Mouse (Mus musculus): ENCODE results near the gene Cdip1. TPM values are rescaled to one million over a fixed set of nuclear protein-coding genes. Genes with fewer than 3 reads are reported as not detected.

Cdip1 gene
- total and polyA plus RNA-seq, 3 experiments, result 58.4 to 94.3 (median 65.6) TPM

DNA sequence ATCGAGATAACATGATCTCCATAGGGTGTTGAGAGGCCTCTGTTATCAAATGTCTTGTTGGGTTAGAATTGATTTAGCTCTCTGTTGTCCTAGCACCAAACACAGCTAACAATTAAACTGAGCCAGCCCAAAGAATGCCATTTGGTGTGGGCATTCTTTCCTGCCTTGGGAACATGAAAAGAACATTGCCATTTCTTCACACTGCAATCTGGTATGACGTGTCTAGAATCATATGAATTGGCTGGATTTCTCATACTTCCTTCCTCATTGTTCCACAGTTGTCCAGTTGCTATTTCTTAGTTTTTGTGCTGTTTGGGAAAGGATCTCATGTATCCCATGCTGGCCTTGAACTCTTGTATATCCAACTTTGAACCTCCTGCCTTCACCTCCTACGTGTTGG, 36.0 kb downstream of the Cdip1 start:
- H3K27ac ChIP-seq, result peak overlapping the region; percentile 18; the same call in 1 of the 2 replicates
- peaks cover 20% of the 10 kb centered on the region for H3K36me3 ChIP-seq (ENCODE audit: control insufficient read depth, insufficient read depth, low read length)
- intact Hi-C loops (cut with DNase I), result no loop called here
- TF ChIP-seq EP300 (IDR thresholded peaks at IDR 0.05; ENCODE audit: insufficient read depth, low read depth, low read length) (no peak), CTCF (IDR thresholded peaks at IDR 0.05) (no peak), POLR2A (IDR thresholded peaks at IDR 0.05; ENCODE audit: insufficient read depth, low read depth, low read length) (no peak)
- DNase-seq, result no peak
- no peaks in the 10 kb centered on the region; the same call in 1 of the 2 replicates for H3K79me2 ChIP-seq (replicated peaks; ENCODE audit: control insufficient read depth, insufficient read depth, low read length)
- H3K4me1 ChIP-seq (ENCODE audit: control insufficient read depth, insufficient read depth, low read length), result peaks cover 3% of the 10 kb centered on the region
- H3K4me3 ChIP-seq, result no peak overlapping the region
- WGBS, result 55% methylated on average over 3 of the region's 3 CpGs
- H3K9ac ChIP-seq (ENCODE audit: low read depth, low read length), result no peak overlapping the region
- H3K27me3 ChIP-seq (ENCODE audit: control insufficient read depth, insufficient read depth, low read length), result no peaks in the 10 kb centered on the region

DNA sequence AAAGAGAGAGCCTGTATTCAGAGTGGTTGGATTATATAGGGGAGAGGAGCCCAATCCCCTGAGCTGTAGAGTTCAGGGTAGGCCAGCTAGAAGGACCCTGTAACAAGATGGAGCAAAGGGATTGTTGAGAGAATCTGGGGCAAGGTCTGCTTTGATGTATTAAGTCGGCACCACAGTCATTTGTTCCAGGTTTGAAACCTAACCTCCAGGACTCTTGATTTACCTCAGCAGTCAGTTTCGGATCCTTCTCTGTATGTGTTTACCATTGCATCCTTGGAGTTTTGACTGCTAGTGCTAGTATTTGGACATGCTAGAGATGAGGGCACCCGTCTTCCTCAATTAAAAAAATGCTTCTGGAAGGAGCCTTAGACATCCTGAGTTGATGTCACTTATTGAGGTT, 37.9 kb downstream of the Cdip1 start:
- WGBS, result 96% methylated on average over 3 of the region's 3 CpGs
- DNase-seq, result no peak
- TF ChIP-seq POLR2A (IDR thresholded peaks at IDR 0.05; ENCODE audit: insufficient read depth, low read depth, low read length) (no peak), EP300 (IDR thresholded peaks at IDR 0.05; ENCODE audit: insufficient read depth, low read depth, low read length) (no peak), CTCF (IDR thresholded peaks at IDR 0.05) (no peak)
- Histone ChIP-seq H3K4me3 (no peak overlapping the region), H3K79me2 (replicated peaks; ENCODE audit: control insufficient read depth, insufficient read depth, low read length) (no peaks in the 10 kb centered on the region), H3K4me1 (ENCODE audit: control insufficient read depth, insufficient read depth, low read length) (peaks cover 3% of the 10 kb centered on the region), H3K9ac (ENCODE audit: low read depth, low read length) (no peak overlapping the region), H3K27ac (no peak overlapping the region), H3K36me3 (ENCODE audit: control insufficient read depth, insufficient read depth, low read length) (peaks cover 18% of the 10 kb centered on the region), H3K27me3 (ENCODE audit: control insufficient read depth, insufficient read depth, low read length) (no peaks in the 10 kb centered on the region)
- intact Hi-C loops (cut with DNase I), result no loop called here

DNA sequence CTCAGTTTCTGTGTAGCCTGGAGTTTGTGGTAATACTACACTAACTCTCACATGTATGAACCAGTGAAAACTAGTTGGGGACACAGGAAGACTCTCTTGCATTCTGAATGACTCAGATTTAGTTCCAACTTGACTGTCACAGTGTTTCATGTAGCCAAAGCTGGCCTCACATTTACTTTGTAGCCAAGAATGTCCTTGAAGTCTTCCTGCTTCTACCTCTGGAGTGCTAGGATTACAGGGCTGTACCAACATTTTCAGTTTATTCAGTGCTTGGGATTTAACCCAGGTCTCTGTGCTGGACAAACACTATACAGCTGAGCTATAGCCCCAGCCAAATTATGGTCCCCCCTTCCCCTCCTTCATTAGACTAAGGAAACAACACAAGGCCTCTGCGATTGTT, 47.9 kb downstream of the Cdip1 start:
- no peak for DNase-seq
- Histone ChIP-seq H3K4me3 (no peak overlapping the region), H3K27ac (no peak overlapping the region), H3K79me2 (replicated peaks; ENCODE audit: control insufficient read depth, insufficient read depth, low read length) (peaks cover 11% of the 10 kb centered on the region), H3K27me3 (ENCODE audit: control insufficient read depth, insufficient read depth, low read length) (no peaks in the 10 kb centered on the region), H3K36me3 (ENCODE audit: control insufficient read depth, insufficient read depth, low read length) (peaks cover 9% of the 10 kb centered on the region), H3K4me1 (ENCODE audit: control insufficient read depth, insufficient read depth, low read length) (peaks cover 6% of the 10 kb centered on the region), H3K9ac (ENCODE audit: low read depth, low read length) (no peak overlapping the region)
- WGBS, result 96% methylated on average over 1 of the region's 1 CpGs
- TF ChIP-seq POLR2A (IDR thresholded peaks at IDR 0.05; ENCODE audit: insufficient read depth, low read depth, low read length), result no peak
- intact Hi-C loops (cut with DNase I), result no loop called here

DNA sequence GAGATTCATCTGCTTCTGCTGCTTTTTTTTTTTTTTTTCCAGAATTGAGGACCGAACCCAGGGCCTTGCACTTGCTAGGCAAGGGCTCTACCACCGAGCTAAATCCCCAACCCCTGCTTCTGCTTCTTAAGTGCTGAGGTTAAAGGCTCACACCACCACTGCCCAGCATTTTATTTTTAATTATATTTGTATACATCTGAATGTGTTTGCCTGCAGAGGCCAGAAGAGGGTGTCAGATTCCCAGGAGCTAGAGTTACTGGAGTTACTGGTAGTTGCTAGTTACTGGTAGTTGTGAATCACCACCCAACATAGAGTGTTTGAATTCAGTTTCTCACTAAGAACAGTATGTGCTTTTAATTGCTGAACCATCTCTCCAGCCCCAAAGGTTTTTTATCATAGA, 50.1 kb downstream of the Cdip1 start:
- no peak for DNase-seq
- WGBS, result 89% methylated on average over 2 of the region's 2 CpGs
- Histone ChIP-seq H3K27me3 (ENCODE audit: control insufficient read depth, insufficient read depth, low read length) (no peaks in the 10 kb centered on the region), H3K4me1 (ENCODE audit: control insufficient read depth, insufficient read depth, low read length) (peaks cover 6% of the 10 kb centered on the region), H3K4me3 (no peak overlapping the region), H3K27ac (no peak overlapping the region), H3K36me3 (ENCODE audit: control insufficient read depth, insufficient read depth, low read length) (peaks cover 18% of the 10 kb centered on the region), H3K79me2 (replicated peaks; ENCODE audit: control insufficient read depth, insufficient read depth, low read length) (peaks cover 15% of the 10 kb centered on the region), H3K9ac (ENCODE audit: low read depth, low read length) (no peak overlapping the region)
- TF ChIP-seq CTCF (IDR thresholded peaks at IDR 0.05), result peak; percentile 44
- no peak for TF ChIP-seq EP300 (IDR thresholded peaks at IDR 0.05; ENCODE audit: insufficient read depth, low read depth, low read length)
- intact Hi-C loops (cut with DNase I), result no loop called here

DNA sequence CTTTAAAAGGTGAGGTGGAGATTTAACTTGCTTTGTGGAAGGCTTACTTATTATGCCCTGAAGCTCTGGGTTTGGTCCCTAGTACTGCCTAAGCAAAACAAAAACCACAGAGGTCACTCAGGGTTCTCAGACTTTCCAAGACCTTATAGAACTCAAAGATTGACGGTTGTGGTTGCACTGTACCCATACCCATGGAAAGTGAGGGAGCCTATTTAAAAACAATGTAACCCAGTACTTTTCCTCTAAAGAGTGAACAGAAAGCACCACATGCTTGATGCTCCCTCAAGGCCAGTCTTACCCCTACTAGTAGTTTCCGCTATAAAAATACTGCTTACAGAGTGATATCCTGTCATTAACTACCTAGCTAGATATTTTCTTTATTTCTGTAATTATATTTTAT, 53.8 kb downstream of the Cdip1 start:
- no peak for DNase-seq
- intact Hi-C loops (cut with DNase I), result no loop called here
- Histone ChIP-seq H3K27ac (no peak overlapping the region), H3K9ac (ENCODE audit: low read depth, low read length) (no peak overlapping the region), H3K27me3 (ENCODE audit: control insufficient read depth, insufficient read depth, low read length) (no peaks in the 10 kb centered on the region), H3K4me3 (no peak overlapping the region), H3K36me3 (ENCODE audit: control insufficient read depth, insufficient read depth, low read length) (peaks cover 20% of the 10 kb centered on the region), H3K79me2 (replicated peaks; ENCODE audit: control insufficient read depth, insufficient read depth, low read length) (peaks cover 13% of the 10 kb centered on the region), H3K4me1 (ENCODE audit: control insufficient read depth, insufficient read depth, low read length) (peaks cover 8% of the 10 kb centered on the region)
- 61% methylated on average over 2 of the region's 2 CpGs for WGBS
- TF ChIP-seq CTCF (IDR thresholded peaks at IDR 0.05), result no peak
- no peak for TF ChIP-seq EP300 (IDR thresholded peaks at IDR 0.05; ENCODE audit: insufficient read depth, low read depth, low read length)
- TF ChIP-seq POLR2A (IDR thresholded peaks at IDR 0.05; ENCODE audit: insufficient read depth, low read depth, low read length), result no peak

DNA sequence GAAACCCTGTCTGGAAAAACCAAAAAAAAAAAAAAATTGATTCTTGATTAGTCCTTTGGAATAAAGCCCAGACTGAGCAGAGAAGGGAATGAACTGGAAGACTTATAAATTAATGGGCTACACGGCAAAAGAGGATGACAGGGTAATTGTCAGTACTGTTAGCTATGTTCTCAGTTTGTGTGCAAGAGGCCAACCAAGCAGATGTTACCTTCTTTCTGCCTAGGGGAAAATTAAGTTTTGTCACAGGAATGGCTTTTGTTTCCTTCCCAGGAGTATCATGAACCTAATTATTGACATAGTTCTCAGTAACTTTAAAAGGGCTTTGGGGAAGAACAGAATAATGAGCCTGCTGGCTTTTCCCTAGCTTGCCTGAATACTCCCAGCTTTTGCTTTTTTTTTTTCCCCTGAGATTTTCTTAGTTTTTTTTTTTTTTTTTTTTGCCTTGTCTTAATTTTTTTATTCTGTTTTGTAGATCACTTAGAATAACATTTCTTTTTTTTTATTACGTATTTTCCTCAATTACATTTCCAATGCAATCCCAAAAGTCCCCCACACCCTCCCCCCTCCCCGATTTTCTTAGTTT, 59.2 kb downstream of the Cdip1 start:
- Histone ChIP-seq H3K27ac (peak overlapping the region; percentile 49), H3K27me3 (ENCODE audit: control insufficient read depth, insufficient read depth, low read length) (no peaks in the 10 kb centered on the region), H3K36me3 (ENCODE audit: control insufficient read depth, insufficient read depth, low read length) (peaks cover 28% of the 10 kb centered on the region), H3K4me3 (no peak overlapping the region), H3K79me2 (replicated peaks; ENCODE audit: control insufficient read depth, insufficient read depth, low read length) (peaks cover 7% of the 10 kb centered on the region), H3K4me1 (ENCODE audit: control insufficient read depth, insufficient read depth, low read length) (peaks cover 7% of the 10 kb centered on the region), H3K9ac (ENCODE audit: low read depth, low read length) (no peak overlapping the region)
- intact Hi-C loops (cut with DNase I), result no loop called here
- WGBS, result 45% methylated on average over 3 of the region's 3 CpGs
- no peak for DNase-seq
- TF ChIP-seq CTCF (IDR thresholded peaks at IDR 0.05) (no peak), POLR2A (IDR thresholded peaks at IDR 0.05; ENCODE audit: insufficient read depth, low read depth, low read length) (no peak), EP300 (IDR thresholded peaks at IDR 0.05; ENCODE audit: insufficient read depth, low read depth, low read length) (no peak)
